Mouse (Mus musculus): ENCODE results near the gene Cdh4. TPM values are rescaled to one million over a fixed set of nuclear protein-coding genes. Genes with fewer than 3 reads are reported as not detected.

Cdh4 gene
- polyA plus RNA-seq, 1 experiment, result not detected

GRCm38 (mm10) chr2:179606341-179606740 is 164.1 kb downstream of the Cdh4 start:
- Histone ChIP-seq H3K4me3 (replicated peaks) (no peak overlapping the region), H3K27me3 (ENCODE audit: control insufficient read depth) (no peaks in the 10 kb centered on the region), H3K4me1 (ENCODE audit: control insufficient read depth) (no peaks in the 10 kb centered on the region), H3K36me3 (ENCODE audit: control insufficient read depth) (no peaks in the 10 kb centered on the region), H3K9me3 (ENCODE audit: control insufficient read depth, low read length) (peaks cover 57% of the 10 kb centered on the region)
- TF ChIP-seq TAL1 (IDR thresholded peaks at IDR 0.05; ENCODE audit: low read length), result no peak

- H3K36me3 ChIP-seq (ENCODE audit: control insufficient read depth), result no peaks in the 10 kb centered on the region
- no peaks in the 10 kb centered on the region for H3K27me3 ChIP-seq (ENCODE audit: control insufficient read depth)
- peaks cover 34% of the 10 kb centered on the region for H3K9me3 ChIP-seq (ENCODE audit: control insufficient read depth, low read length)
- no peaks in the 10 kb centered on the region for H3K4me1 ChIP-seq (ENCODE audit: control insufficient read depth)
- no peak for TF ChIP-seq TAL1 (IDR thresholded peaks at IDR 0.05; ENCODE audit: low read length)
- no peak for TF ChIP-seq GATA1 (IDR thresholded peaks at IDR 0.05; ENCODE audit: low read length)
- no peak overlapping the region for H3K4me3 ChIP-seq (replicated peaks)
Measured at GRCm38 (mm10) chr2:179615906-179616305, 173.7 kb downstream of the Cdh4 start.

GRCm38 (mm10) chr2:179623643-179624473 is 181.6 kb downstream of the Cdh4 start:
- Histone ChIP-seq H3K4me3 (replicated peaks) (no peak overlapping the region), H3K36me3 (ENCODE audit: control insufficient read depth) (no peaks in the 10 kb centered on the region), H3K27me3 (ENCODE audit: control insufficient read depth) (no peaks in the 10 kb centered on the region), H3K4me1 (ENCODE audit: control insufficient read depth) (no peaks in the 10 kb centered on the region), H3K9me3 (ENCODE audit: control insufficient read depth, low read length) (peaks cover 11% of the 10 kb centered on the region)
- TF ChIP-seq GATA1 (IDR thresholded peaks at IDR 0.05; ENCODE audit: low read length) (no peak), TAL1 (IDR thresholded peaks at IDR 0.05; ENCODE audit: low read length) (no peak)

GRCm38 (mm10) chr2:179627563-179627962 is 185.3 kb downstream of the Cdh4 start:
- no peak for TF ChIP-seq GATA1 (IDR thresholded peaks at IDR 0.05; ENCODE audit: low read length)
- TF ChIP-seq TAL1 (IDR thresholded peaks at IDR 0.05; ENCODE audit: low read length), result no peak
- no peak overlapping the region for H3K4me3 ChIP-seq (replicated peaks)

GRCm38 (mm10) chr2:179630720-179631119 is 188.5 kb downstream of the Cdh4 start:
- Histone ChIP-seq H3K4me1 (ENCODE audit: control insufficient read depth) (no peaks in the 10 kb centered on the region), H3K36me3 (ENCODE audit: control insufficient read depth) (no peaks in the 10 kb centered on the region), H3K27me3 (ENCODE audit: control insufficient read depth) (no peaks in the 10 kb centered on the region), H3K4me3 (replicated peaks) (no peak overlapping the region), H3K9me3 (ENCODE audit: control insufficient read depth, low read length) (peaks cover 14% of the 10 kb centered on the region)
- TF ChIP-seq TAL1 (IDR thresholded peaks at IDR 0.05; ENCODE audit: low read length), result no peak
- TF ChIP-seq GATA1 (IDR thresholded peaks at IDR 0.05; ENCODE audit: low read length), result no peak

More at GRCm38 (mm10) chr2:179627563-179627962, 185.3 kb downstream of the Cdh4 start:
- no peaks in the 10 kb centered on the region for H3K27me3 ChIP-seq (ENCODE audit: control insufficient read depth)
- H3K4me1 ChIP-seq (ENCODE audit: control insufficient read depth), result no peaks in the 10 kb centered on the region
- no peaks in the 10 kb centered on the region for H3K36me3 ChIP-seq (ENCODE audit: control insufficient read depth)
- peaks cover 9% of the 10 kb centered on the region; the same call in 1 of the 2 replicates for H3K9me3 ChIP-seq (ENCODE audit: control insufficient read depth, low read length)

GRCm38 (mm10) chr2:179640576-179641301 is 198.5 kb downstream of the Cdh4 start:
- H3K27me3 ChIP-seq (ENCODE audit: control insufficient read depth), result no peaks in the 10 kb centered on the region
- no peaks in the 10 kb centered on the region for H3K36me3 ChIP-seq (ENCODE audit: control insufficient read depth)
- no peaks in the 10 kb centered on the region for H3K4me1 ChIP-seq (ENCODE audit: control insufficient read depth)
- TF ChIP-seq GATA1 (IDR thresholded peaks at IDR 0.05; ENCODE audit: low read length) (no peak), TAL1 (IDR thresholded peaks at IDR 0.05; ENCODE audit: low read length) (no peak)
- H3K9me3 ChIP-seq (ENCODE audit: control insufficient read depth, low read length), result peaks cover 9% of the 10 kb centered on the region
- H3K4me3 ChIP-seq (replicated peaks), result no peak overlapping the region

- peaks cover 5% of the 10 kb centered on the region; the same call in 1 of the 2 replicates for H3K9me3 ChIP-seq (ENCODE audit: control insufficient read depth, low read length)
- H3K36me3 ChIP-seq (ENCODE audit: control insufficient read depth), result no peaks in the 10 kb centered on the region
- no peaks in the 10 kb centered on the region for H3K4me1 ChIP-seq (ENCODE audit: control insufficient read depth)
- no peak overlapping the region for H3K4me3 ChIP-seq (replicated peaks)
- no peaks in the 10 kb centered on the region for H3K27me3 ChIP-seq (ENCODE audit: control insufficient read depth)
- no peak for TF ChIP-seq GATA1 (IDR thresholded peaks at IDR 0.05; ENCODE audit: low read length)
- TF ChIP-seq TAL1 (IDR thresholded peaks at IDR 0.05; ENCODE audit: low read length), result no peak
Measured at GRCm38 (mm10) chr2:179648573-179649263, 206.5 kb downstream of the Cdh4 start.

- no peaks in the 10 kb centered on the region for H3K4me1 ChIP-seq (ENCODE audit: control insufficient read depth)
- no peak overlapping the region for H3K4me3 ChIP-seq (replicated peaks)
- peaks cover 5% of the 10 kb centered on the region; the same call in 1 of the 2 replicates for H3K9me3 ChIP-seq (ENCODE audit: control insufficient read depth, low read length)
- no peaks in the 10 kb centered on the region for H3K27me3 ChIP-seq (ENCODE audit: control insufficient read depth)
- H3K36me3 ChIP-seq (ENCODE audit: control insufficient read depth), result no peaks in the 10 kb centered on the region
- TF ChIP-seq GATA1 (IDR thresholded peaks at IDR 0.05; ENCODE audit: low read length) (no peak), TAL1 (IDR thresholded peaks at IDR 0.05; ENCODE audit: low read length) (no peak)
Measured at GRCm38 (mm10) chr2:179649370-179649769, 207.1 kb downstream of the Cdh4 start.

- Histone ChIP-seq H3K9me3 (ENCODE audit: control insufficient read depth, low read length) (peaks cover 3% of the 10 kb centered on the region; the same call in 1 of the 2 replicates), H3K4me1 (ENCODE audit: control insufficient read depth) (no peaks in the 10 kb centered on the region), H3K27me3 (ENCODE audit: control insufficient read depth) (no peaks in the 10 kb centered on the region), H3K4me3 (replicated peaks) (no peak overlapping the region), H3K36me3 (ENCODE audit: control insufficient read depth) (no peaks in the 10 kb centered on the region)
- TF ChIP-seq TAL1 (IDR thresholded peaks at IDR 0.05; ENCODE audit: low read length), result no peak
- no peak for TF ChIP-seq GATA1 (IDR thresholded peaks at IDR 0.05; ENCODE audit: low read length)
Measured at GRCm38 (mm10) chr2:179650168-179650567, 207.9 kb downstream of the Cdh4 start.

Data from erythroblast, embryonic 14.5 days (primary cell).